Mouse (Mus musculus) embryonic facial prominence, embryonic 13.5 days (tissue): ENCODE results near the gene Nckap5. TPM values are rescaled to one million over a fixed set of nuclear protein-coding genes. Genes with fewer than 3 reads are reported as not detected.
A peak's percentile ranks its signal among the peaks of the same experiment; 100 is the strongest.

Source experiments
- ATAC-seq: fragments of 200-750 bp; cut with Nextera tagmentation; 2 replicates; pipeline ENCODE4 v1.8.0; 2017; ENCODE audit warnings: low read depth; ENCODE audit not compliant: insufficient number of reproducible peaks, insufficient read depth, low FRiP score, low TSS enrichment
- H3K27ac ChIP-seq: fragments of 300-500 bp; sonication (generic); 2 replicates; pipeline ENCODE4 v1.5.1; 2015; ENCODE audit warnings: moderate library complexity, mild to moderate bottlenecking, inconsistent platforms
- H3K27me3 ChIP-seq: fragments of 300-500 bp; sonication (generic); 2 replicates; pipeline ENCODE4 v1.6.1; 2015; ENCODE audit warnings: mild to moderate bottlenecking, inconsistent platforms
- H3K36me3 ChIP-seq: fragments of 300-500 bp; sonication (generic); 2 replicates; pipeline ENCODE4 v1.6.1; 2015; ENCODE audit warnings: mild to moderate bottlenecking, inconsistent platforms
- H3K4me1 ChIP-seq: fragments of 300-500 bp; sonication (generic); 2 replicates; pipeline ENCODE4 v1.6.1; 2015; ENCODE audit warnings: inconsistent platforms
- H3K4me2 ChIP-seq: fragments of 300-500 bp; sonication (generic); 2 replicates; pipeline ENCODE4 v1.6.1; 2015; ENCODE audit warnings: moderate library complexity, mild to moderate bottlenecking, inconsistent platforms
- H3K4me3 ChIP-seq: fragments of 300-500 bp; sonication (generic); 2 replicates; pipeline ENCODE4 v1.5.1; 2015; ENCODE audit warnings: mild to moderate bottlenecking, inconsistent platforms
- H3K9ac ChIP-seq: fragments of 300-500 bp; sonication (generic); 2 replicates; pipeline ENCODE4 v1.6.1; 2015; ENCODE audit warnings: mild to moderate bottlenecking, inconsistent platforms
- H3K9me3 ChIP-seq: fragments of 300-500 bp; sonication (generic); 2 replicates; pipeline ENCODE4 v1.6.1; 2016; ENCODE audit warnings: inconsistent platforms
- WGBS: fragments of 180-500 bp; shearing (Covaris S2); methylation state at CpG from one replicate; pipeline ENCODE4 v1.1.7; 2015; ENCODE audit warnings: mixed read lengths; 5-methylcytosine and 5-hydroxymethylcytosine counted together
- polyA plus RNA-seq: library from polyadenylated mRNA; unstranded; fragments of >200 nt; fragmentation: Nextera tagmentation; extraction: Ambion mirVana; gene quantifications from 2 replicates; pipeline ENCODE4 v1.2.1, GENCODE M21; 2015

The Nckap5 gene
- polyA plus RNA-seq, 1 experiment from 2014 or later, result 11.3 TPM

GRCm38 (mm10) chr1:126693585-126693984 is 137.0 kb downstream of the Nckap5 start:
- H3K9me3 ChIP-seq, result no peaks in the 10 kb centered on the region

GRCm38 (mm10) chr1:126688593-126688992 is 142.0 kb downstream of the Nckap5 start:
- 67% methylated on average over 5 of the region's 5 CpGs for WGBS
- no peak overlapping the region for H3K4me2 ChIP-seq
- no peaks in the 10 kb centered on the region for H3K27me3 ChIP-seq

More at GRCm38 (mm10) chr1:126693585-126693984, 137.0 kb downstream of the Nckap5 start:
- no peak overlapping the region for H3K4me3 ChIP-seq
- 75% methylated on average over 7 of the region's 7 CpGs for WGBS
- H3K9ac ChIP-seq, result no peak overlapping the region
- ATAC-seq, result no peak
- no peaks in the 10 kb centered on the region for H3K36me3 ChIP-seq
- no peaks in the 10 kb centered on the region for H3K27me3 ChIP-seq
- no peak overlapping the region for H3K4me2 ChIP-seq
- H3K4me1 ChIP-seq, result 0 out of 2 replicates have a peak, but pooled peaks cover 5% of the 10 kb centered on the region
- no peak overlapping the region for H3K27ac ChIP-seq

GRCm38 (mm10) chr1:126686678-126687077 is 143.9 kb downstream of the Nckap5 start:
- Histone ChIP-seq H3K9ac (no peak overlapping the region), H3K9me3 (no peaks in the 10 kb centered on the region), H3K4me3 (no peak overlapping the region), H3K27me3 (no peaks in the 10 kb centered on the region), H3K4me2 (no peak overlapping the region), H3K36me3 (no peaks in the 10 kb centered on the region), H3K27ac (no peak overlapping the region), H3K4me1 (peaks cover 30% of the 10 kb centered on the region)
- no peak for ATAC-seq
- 77% methylated on average over 2 of the region's 2 CpGs for WGBS

More at GRCm38 (mm10) chr1:126688593-126688992, 142.0 kb downstream of the Nckap5 start:
- Histone ChIP-seq H3K27ac (no peak overlapping the region), H3K9ac (no peak overlapping the region), H3K9me3 (no peaks in the 10 kb centered on the region), H3K4me1 (peaks cover 19% of the 10 kb centered on the region), H3K4me3 (no peak overlapping the region), H3K36me3 (no peaks in the 10 kb centered on the region)
- ATAC-seq, result no peak

- ATAC-seq, result peak; percentile 18; the same call in 1 of the 2 replicates
- WGBS, result 9% methylated on average over 11 of the region's 11 CpGs
- H3K4me1 ChIP-seq, result peaks cover 41% of the 10 kb centered on the region
These were observed 146.8 kb downstream of the Nckap5 start for GRCm38 (mm10) chr1:126683621-126684445.

GRCm38 (mm10) chr1:126681773-126682172 is 148.8 kb downstream of the Nckap5 start:
- H3K27ac ChIP-seq, result no peak overlapping the region; the same call in 1 of the 2 replicates
- no peak overlapping the region for H3K4me3 ChIP-seq
- no peaks in the 10 kb centered on the region for H3K36me3 ChIP-seq
- ATAC-seq, result no peak
- no peak overlapping the region for H3K4me2 ChIP-seq
- 16% methylated on average over 8 of the region's 8 CpGs for WGBS
- no peak overlapping the region for H3K9ac ChIP-seq
- H3K27me3 ChIP-seq, result no peaks in the 10 kb centered on the region
- peaks cover 42% of the 10 kb centered on the region for H3K4me1 ChIP-seq
- H3K9me3 ChIP-seq, result no peaks in the 10 kb centered on the region

More at GRCm38 (mm10) chr1:126683621-126684445, 146.8 kb downstream of the Nckap5 start:
- no peaks in the 10 kb centered on the region for H3K9me3 ChIP-seq
- peak overlapping the region; percentile 45 for H3K4me2 ChIP-seq
- H3K9ac ChIP-seq, result no peak overlapping the region
- H3K36me3 ChIP-seq, result no peaks in the 10 kb centered on the region
- H3K27me3 ChIP-seq, result no peaks in the 10 kb centered on the region
- no peak overlapping the region for H3K4me3 ChIP-seq
- H3K27ac ChIP-seq, result peak overlapping the region; percentile 82

GRCm38 (mm10) chr1:126679348-126679747 is 151.3 kb downstream of the Nckap5 start:
- H3K36me3 ChIP-seq, result no peaks in the 10 kb centered on the region
- H3K4me2 ChIP-seq, result no peak overlapping the region
- no peak overlapping the region for H3K9ac ChIP-seq
- no peak overlapping the region for H3K4me3 ChIP-seq
- H3K9me3 ChIP-seq, result no peaks in the 10 kb centered on the region
- H3K27me3 ChIP-seq, result no peaks in the 10 kb centered on the region
- ATAC-seq, result no peak
- H3K27ac ChIP-seq, result no peak overlapping the region
- WGBS, result 73% methylated on average over 1 of the region's 1 CpGs
- peaks cover 41% of the 10 kb centered on the region for H3K4me1 ChIP-seq

GRCm38 (mm10) chr1:126677280-126677679 is 153.3 kb downstream of the Nckap5 start:
- Histone ChIP-seq H3K4me2 (no peak overlapping the region), H3K36me3 (no peaks in the 10 kb centered on the region), H3K4me1 (peaks cover 23% of the 10 kb centered on the region), H3K4me3 (no peak overlapping the region), H3K9ac (no peak overlapping the region), H3K9me3 (no peaks in the 10 kb centered on the region), H3K27ac (no peak overlapping the region), H3K27me3 (no peaks in the 10 kb centered on the region)
- 21% methylated on average over 4 of the region's 4 CpGs for WGBS
- no peak for ATAC-seq

GRCm38 (mm10) chr1:126676769-126677168 is 153.8 kb downstream of the Nckap5 start:
- no peak overlapping the region for H3K4me2 ChIP-seq
- H3K4me1 ChIP-seq, result peaks cover 20% of the 10 kb centered on the region
- no peak overlapping the region for H3K4me3 ChIP-seq
- H3K9me3 ChIP-seq, result no peaks in the 10 kb centered on the region
- no peak for ATAC-seq
- no peak overlapping the region for H3K27ac ChIP-seq
- no peak overlapping the region for H3K9ac ChIP-seq
- no peaks in the 10 kb centered on the region for H3K36me3 ChIP-seq
- H3K27me3 ChIP-seq, result no peaks in the 10 kb centered on the region
- 0% methylated on average over 1 of the region's 1 CpGs for WGBS

- 36% methylated on average over 1 of the region's 1 CpGs for WGBS
- no peak overlapping the region for H3K4me3 ChIP-seq
These were observed 155.5 kb downstream of the Nckap5 start for GRCm38 (mm10) chr1:126675142-126675541.

GRCm38 (mm10) chr1:126673238-126673637 is 157.4 kb downstream of the Nckap5 start:
- no peak overlapping the region for H3K4me2 ChIP-seq
- no peak overlapping the region for H3K4me3 ChIP-seq
- H3K4me1 ChIP-seq, result peaks cover 8% of the 10 kb centered on the region; the same call in 1 of the 2 replicates
- no peaks in the 10 kb centered on the region for H3K9me3 ChIP-seq
- no peak overlapping the region for H3K27ac ChIP-seq
- no peak for ATAC-seq
- no peaks in the 10 kb centered on the region for H3K27me3 ChIP-seq
- no peaks in the 10 kb centered on the region for H3K36me3 ChIP-seq
- H3K9ac ChIP-seq, result no peak overlapping the region
- 92% methylated on average over 2 of the region's 2 CpGs for WGBS

More at GRCm38 (mm10) chr1:126675142-126675541, 155.5 kb downstream of the Nckap5 start:
- H3K27ac ChIP-seq, result no peak overlapping the region
- no peaks in the 10 kb centered on the region for H3K36me3 ChIP-seq
- peaks cover 8% of the 10 kb centered on the region; the same call in 1 of the 2 replicates for H3K4me1 ChIP-seq
- H3K9me3 ChIP-seq, result no peaks in the 10 kb centered on the region
- H3K4me2 ChIP-seq, result no peak overlapping the region
- no peak for ATAC-seq
- no peak overlapping the region for H3K9ac ChIP-seq
- H3K27me3 ChIP-seq, result no peaks in the 10 kb centered on the region

- Histone ChIP-seq H3K4me3 (no peak overlapping the region), H3K4me2 (no peak overlapping the region), H3K9me3 (no peaks in the 10 kb centered on the region), H3K36me3 (no peaks in the 10 kb centered on the region), H3K4me1 (no peaks in the 10 kb centered on the region), H3K27me3 (no peaks in the 10 kb centered on the region), H3K9ac (no peak overlapping the region), H3K27ac (no peak overlapping the region)
- 95% methylated on average over 3 of the region's 3 CpGs for WGBS
- ATAC-seq, result no peak
These were observed 160.1 kb downstream of the Nckap5 start for GRCm38 (mm10) chr1:126670507-126670906.
